ENCODE assay signal across 23 mouse cellular contexts in the genomic region with DNA sequence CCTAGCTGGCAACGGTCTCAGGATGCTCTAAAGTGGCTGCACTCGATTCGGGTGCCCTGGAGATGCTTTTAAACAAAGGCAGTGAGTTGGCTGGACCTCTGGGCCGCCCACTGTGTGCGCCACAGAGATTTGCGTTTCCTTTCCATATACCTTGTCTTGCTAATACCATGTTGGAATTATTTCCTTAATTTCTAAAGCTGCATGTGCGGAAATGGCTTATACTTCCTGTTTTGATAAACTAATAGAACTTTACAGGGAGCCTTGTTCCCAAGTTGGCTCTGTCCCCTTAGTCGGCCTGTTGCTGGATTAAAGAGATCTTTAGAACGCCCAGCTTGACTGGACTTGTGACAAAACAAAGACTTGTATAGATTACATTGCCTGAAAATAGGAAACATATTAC. TPM values are rescaled to one million over a fixed set of nuclear protein-coding genes. Genes with fewer than 3 reads are reported as not detected.
DNase-seq lines count a peak whose midpoint lies in the region; ATAC-seq and TF ChIP-seq lines count a peak whose summit lies in the region.
"Had no signal": no experiment of that assay in that cellular context is flagged by ENCODE, and none has a peak within 500 bp of the region (broad histone marks: within the 10 kb centered on the region; RNA-seq: fewer than 3 reads in every experiment).

No protein-coding gene starts in this region.

- intact Hi-C loops in heart, adult 2 months (cut with DNase I) = loop anchor here (2.0 kb wide), 1 partner anchor 15 kb away; no protein-coding TSS in a partner anchor
- intact Hi-C loops in heart, postnatal 10 days (cut with DNase I) = no loop called here

- peak overlapping the region; percentile 63 for H3K27ac ChIP-seq in heart, adult 2 months
- 0 out of 2 replicates have a peak overlapping the region, but pooled peaks have one; percentile 32 for H3K27ac ChIP-seq in kidney, embryonic 15.5 days
- H3K27ac ChIP-seq: forebrain, embryonic 12.5 days; hindbrain, embryonic 13.5 days; liver, embryonic 13.5 days; neural tube, embryonic 13.5 days had no signal

- H3K4me1 ChIP-seq in heart, adult 2 months (ENCODE audit: control insufficient read depth, insufficient read depth, low read length) = peaks cover 44% of the 10 kb centered on the region
- peaks cover 45% of the 10 kb centered on the region for H3K4me1 ChIP-seq in kidney, embryonic 15.5 days
- H3K4me1 ChIP-seq: forebrain, embryonic 12.5 days; hindbrain, embryonic 13.5 days; liver, embryonic 13.5 days had no signal

- no peak for ATAC-seq in kidney, embryonic 15.5 days (replicated peaks; ENCODE audit: low FRiP score)
- ATAC-seq: activated CD4-positive, CD25-positive, alpha-beta regulatory T cell, adult 4 months; inflammation-experienced regulatory T-cells, adult 6 months had no signal

- DNase-seq in heart, adult 2 months = no peak
- no peak for DNase-seq in heart, postnatal 10 days
- no peak for DNase-seq in kidney, adult 18-20 months
- peak; percentile 29 for DNase-seq in lung, postnatal 10 days
- no peak for DNase-seq in lung, postnatal 14 days
- DNase-seq in yolk sac, embryonic 10.5 days (ENCODE audit: low spot score) = no peak
- DNase-seq: adrenal gland, postnatal 10 days; cerebellum, adult 11 months; cerebellum, postnatal 10 days; kidney, adult 9 months; kidney, postnatal 36 days; left cerebral cortex, postnatal 4 days; liver, embryonic 13.5 days; midbrain, embryonic 14.5 days; right cerebral cortex, adult 18-20 months; thymus, postnatal 25 days had no signal

- no peak for TF ChIP-seq CTCF in heart, adult 2 months (IDR thresholded peaks at IDR 0.05)

- H3K4me2 ChIP-seq in kidney, embryonic 15.5 days = no peak overlapping the region
- H3K4me2 ChIP-seq: forebrain, embryonic 12.5 days; hindbrain, embryonic 13.5 days; liver, embryonic 13.5 days; neural tube, embryonic 13.5 days had no signal

- H3K4me3 ChIP-seq in heart, adult 2 months = no peak overlapping the region
- H3K4me3 ChIP-seq in kidney, embryonic 15.5 days (replicated peaks) = no peak overlapping the region
- H3K4me3 ChIP-seq: forebrain, embryonic 12.5 days; hindbrain, embryonic 13.5 days; liver, embryonic 13.5 days; neural tube, embryonic 13.5 days had no signal

- no peaks in the 10 kb centered on the region for H3K27me3 ChIP-seq in heart, adult 2 months (ENCODE audit: control insufficient read depth, insufficient read depth, low read length)
- H3K27me3 ChIP-seq in kidney, embryonic 15.5 days = no peaks in the 10 kb centered on the region
- H3K27me3 ChIP-seq: forebrain, embryonic 12.5 days; hindbrain, embryonic 13.5 days; liver, embryonic 13.5 days; neural tube, embryonic 13.5 days had no signal

- 38% methylated on average over 9 of the region's 9 CpGs for WGBS in heart, adult 2 months
- WGBS in kidney, embryonic 15.5 days = 79% methylated on average over 9 of the region's 9 CpGs

- no peak overlapping the region for H3K9ac ChIP-seq in heart, adult 2 months (ENCODE audit: low read depth, low read length)
- H3K9ac ChIP-seq in kidney, embryonic 15.5 days = no peak overlapping the region
- H3K9ac ChIP-seq: forebrain, embryonic 12.5 days; hindbrain, embryonic 13.5 days; liver, embryonic 13.5 days; neural tube, embryonic 13.5 days had no signal

- no peaks in the 10 kb centered on the region for H3K9me3 ChIP-seq in kidney, embryonic 15.5 days (replicated peaks)
- H3K9me3 ChIP-seq: forebrain, embryonic 12.5 days; G1E; hindbrain, embryonic 13.5 days; liver, embryonic 13.5 days; neural tube, embryonic 13.5 days had no signal

- no peak for TF ChIP-seq EP300 in heart, adult 2 months (IDR thresholded peaks at IDR 0.05; ENCODE audit: insufficient read depth, low read depth, low read length)

- no peak for TF ChIP-seq POLR2A in heart, adult 2 months (IDR thresholded peaks at IDR 0.05; ENCODE audit: insufficient read depth, low read depth, low read length)

- H3K36me3 ChIP-seq in heart, adult 2 months (ENCODE audit: control insufficient read depth, insufficient read depth, low read length) = peaks cover 5% of the 10 kb centered on the region; the same call in 1 of the 2 replicates
- 0 out of 2 replicates have a peak, but pooled peaks cover 5% of the 10 kb centered on the region for H3K36me3 ChIP-seq in kidney, embryonic 15.5 days
- H3K36me3 ChIP-seq: forebrain, embryonic 12.5 days; G1E; hindbrain, embryonic 13.5 days; liver, embryonic 13.5 days; neural tube, embryonic 13.5 days had no signal

- peaks cover 7% of the 10 kb centered on the region for H3K79me2 ChIP-seq in heart, adult 2 months (replicated peaks; ENCODE audit: control insufficient read depth, insufficient read depth, low read length)

RNA-seq across cellular contexts. Expression of gene Col4a1, which starts 35.1 kb away (rescaled TPM):
- 100 to 1,000 TPM; 221 to 311 TPM for total RNA-seq in heart, adult 2 months (2021)
- 258 and 384 TPM in 2 replicates for polyA plus RNA-seq in heart, adult 2 months (2012; rRNA removed)
- total RNA-seq in heart, postnatal 10 days (2021) = 1,000 to 10,000 TPM; 1,260 to 1,378 TPM
- polyA plus RNA-seq in kidney, embryonic 15.5 days (2015; fragmentation: Nextera tagmentation; extraction: Ambion mirVana) = 297 and 335 TPM in 2 replicates
- polyA plus RNA-seq: activated CD4-positive, CD25-positive, alpha-beta regulatory T cell, adult 4 months; G1E had no signal

RNA-seq across cellular contexts. Expression of gene Col4a2, which starts 35.1 kb away (rescaled TPM):
- 100 to 1,000 TPM; 139 to 172 TPM for total RNA-seq in heart, adult 2 months (2021)
- polyA plus RNA-seq in heart, adult 2 months (2012; rRNA removed) = 104 and 139 TPM in 2 replicates
- total RNA-seq in heart, postnatal 10 days (2021) = 100 to 1,000 TPM; 697 to 713 TPM
- 108 and 116 TPM in 2 replicates for polyA plus RNA-seq in kidney, embryonic 15.5 days (2015; fragmentation: Nextera tagmentation; extraction: Ambion mirVana)
- polyA plus RNA-seq: activated CD4-positive, CD25-positive, alpha-beta regulatory T cell, adult 4 months; G1E; inflammation-experienced regulatory T-cells, adult 6 months had no signal

Comparison
In these comparisons a context has a peak if more than half of its experiments do, and no peak if none do; other contexts are left out.
1. RNA of gene Col4a1, which starts 35.1 kb away (total RNA-seq): 1,260 to 1,378 TPM in heart, postnatal 10 days; 221 to 311 TPM in heart, adult 2 months; every median in the first group is over 4 times any median in the second.
2. RNA of gene Col4a2, which starts 35.1 kb away (total RNA-seq): 697 to 713 TPM in heart, postnatal 10 days; 139 to 172 TPM in heart, adult 2 months; every median in the first group is over 4 times any median in the second.